Mouse (Mus musculus): ENCODE measurements around the gene Alcam.

GRCm38 (mm10) chr16:52452862-52453715 lies 785 bp downstream of the Alcam start:
- no peak for TF ChIP-seq GATA1 (IDR thresholded peaks at IDR 0.05; ENCODE audit: borderline replicate concordance, low read length)
- TF ChIP-seq FLI1 (IDR thresholded peaks at IDR 0.05; ENCODE audit: low read length): no peak
